In genomic region chr16:94155041-94155653, GRCm38 (mm10) we compare ENCODE assay signal across 9 mouse cellular contexts.
DNase-seq lines count a peak whose midpoint lies in the region; ATAC-seq and TF ChIP-seq lines count a peak whose summit lies in the region.
"Had no signal": no experiment of that assay in that cellular context is flagged by ENCODE, and none has a peak within 500 bp of the region (broad histone marks: within the 10 kb centered on the region; RNA-seq: fewer than 3 reads in every experiment).

No protein-coding gene starts in this region.

- no peak overlapping the region for H3K4me2 ChIP-seq in lung, embryonic 14.5 days
- H3K4me2 ChIP-seq in hindbrain, embryonic 12.5 days (replicated peaks), result no peak overlapping the region
- no peak overlapping the region for H3K4me2 ChIP-seq in midbrain, embryonic 15.5 days
- H3K4me2 ChIP-seq: lung, embryonic 15.5 days had no signal

- peaks cover 10% of the 10 kb centered on the region for H3K4me1 ChIP-seq in lung, embryonic 14.5 days (ENCODE audit: insufficient read depth)
- H3K4me1 ChIP-seq in hindbrain, embryonic 12.5 days, result peaks cover 21% of the 10 kb centered on the region
- H3K4me1 ChIP-seq in midbrain, embryonic 15.5 days, result peaks cover 15% of the 10 kb centered on the region

- 39% methylated on average over 14 of the region's 14 CpGs for WGBS in lung, embryonic 14.5 days
- WGBS in hindbrain, embryonic 12.5 days, result 17% methylated on average over 14 of the region's 14 CpGs
- WGBS in midbrain, embryonic 15.5 days, result 19% methylated on average over 14 of the region's 14 CpGs

- H3K27me3 ChIP-seq in lung, embryonic 14.5 days (ENCODE audit: insufficient read depth, low read length), result no peaks in the 10 kb centered on the region
- H3K27me3 ChIP-seq in hindbrain, embryonic 12.5 days, result peaks cover 14% of the 10 kb centered on the region
- no peaks in the 10 kb centered on the region for H3K27me3 ChIP-seq in midbrain, embryonic 15.5 days (replicated peaks)

- peak; percentile 28 for DNase-seq in lung, embryonic 14.5 days
- no peak for DNase-seq in lung, adult 18-20 months
- peak; percentile 67 to 70 for DNase-seq in cerebellum, postnatal 36 days
- no peak for DNase-seq in spleen, postnatal 4 days (ENCODE audit: low spot score in 2 of 2)
- DNase-seq in right cerebral cortex, adult 2 months (ENCODE audit: low spot score in 2 of 2), result no peak

- TF ChIP-seq CTCF in lung, embryonic 14.5 days (IDR thresholded peaks at IDR 0.05; ENCODE audit: low read depth), result no peak

- 0 out of 2 replicates have a peak, but pooled peaks have one; percentile 15 for ATAC-seq in lung, embryonic 14.5 days (ENCODE audit: insufficient read depth)
- peak; percentile 59 for ATAC-seq in hindbrain, embryonic 12.5 days (ENCODE audit: low FRiP score)
- 0 out of 2 replicates have a peak, but pooled peaks have one; percentile 28 for ATAC-seq in midbrain, embryonic 15.5 days (replicated peaks)
- ATAC-seq in erythroblast, adult 5-6 weeks (replicated peaks; ENCODE audit: low FRiP score, poor library complexity, severe bottlenecking), result no peak

- no peak overlapping the region for H3K27ac ChIP-seq in lung, embryonic 14.5 days (ENCODE audit: low read depth)
- H3K27ac ChIP-seq in hindbrain, embryonic 12.5 days, result peak overlapping the region; percentile 13; the same call in 1 of the 2 replicates
- no peak overlapping the region for H3K27ac ChIP-seq in midbrain, embryonic 15.5 days
- H3K27ac ChIP-seq: lung, embryonic 15.5 days had no signal

- H3K9me3 ChIP-seq in lung, embryonic 14.5 days (ENCODE audit: low read depth, low read length), result no peaks in the 10 kb centered on the region
- no peaks in the 10 kb centered on the region for H3K9me3 ChIP-seq in hindbrain, embryonic 12.5 days (replicated peaks)
- no peaks in the 10 kb centered on the region for H3K9me3 ChIP-seq in midbrain, embryonic 15.5 days
- H3K9me3 ChIP-seq: lung, embryonic 15.5 days had no signal

- no peaks in the 10 kb centered on the region for H3K36me3 ChIP-seq in lung, embryonic 14.5 days (ENCODE audit: insufficient read depth)
- no peaks in the 10 kb centered on the region for H3K36me3 ChIP-seq in hindbrain, embryonic 12.5 days
- H3K36me3 ChIP-seq in midbrain, embryonic 15.5 days (replicated peaks), result no peaks in the 10 kb centered on the region
- H3K36me3 ChIP-seq: lung, embryonic 15.5 days had no signal

- H3K4me3 ChIP-seq in lung, embryonic 14.5 days (ENCODE audit: low read depth, low read length), result no peak overlapping the region
- H3K4me3 ChIP-seq in hindbrain, embryonic 12.5 days, result no peak overlapping the region
- H3K4me3 ChIP-seq in midbrain, embryonic 15.5 days, result no peak overlapping the region
- H3K4me3 ChIP-seq: lung, embryonic 15.5 days had no signal

- no peak overlapping the region for H3K9ac ChIP-seq in lung, embryonic 14.5 days
- H3K9ac ChIP-seq in hindbrain, embryonic 12.5 days, result no peak overlapping the region
- no peak overlapping the region for H3K9ac ChIP-seq in midbrain, embryonic 15.5 days
- H3K9ac ChIP-seq: lung, embryonic 15.5 days had no signal

Comparison
In these comparisons a context has a peak if more than half of its experiments do, and no peak if none do; other contexts are left out.
1. DNase-seq: peak in lung, embryonic 14.5 days (single experiment) and cerebellum, postnatal 36 days (2 of 2); none in lung, adult 18-20 months (0 of 2), spleen, postnatal 4 days (0 of 2) and right cerebral cortex, adult 2 months (0 of 2).